Mouse (Mus musculus) megakaryocyte, adult 5-6 weeks (primary cell): Measurements from ENCODE around the gene Klhl3. TPM values are rescaled to one million over a fixed set of nuclear protein-coding genes. Genes with fewer than 3 reads are reported as not detected.

ENCODE experiments used
- ATAC-seq: 2 replicates; pipeline ENCODE4 v1.8.0; 2016; ENCODE audit warnings: mild to moderate bottlenecking, inconsistent platforms; ENCODE audit not compliant: poor library complexity, severe bottlenecking
- total RNA-seq, 2 experiments: library from RNA; stranded (forward) in 1 of 2; stranded (reverse) in 1 of 2; fragments of 153-499, 151-499 nt in 1 of 2; fragments of 221-1000, 200-1000 nt in 1 of 2; gene quantifications; 2 replicates each; pipeline versions ENCODE4 v1.2.3 to v1.2.4; 2015 to 2017

The Klhl3 gene
- total RNA-seq, 2 experiments from 2014 or later, result 0.09 to 0.11 TPM

DNA sequence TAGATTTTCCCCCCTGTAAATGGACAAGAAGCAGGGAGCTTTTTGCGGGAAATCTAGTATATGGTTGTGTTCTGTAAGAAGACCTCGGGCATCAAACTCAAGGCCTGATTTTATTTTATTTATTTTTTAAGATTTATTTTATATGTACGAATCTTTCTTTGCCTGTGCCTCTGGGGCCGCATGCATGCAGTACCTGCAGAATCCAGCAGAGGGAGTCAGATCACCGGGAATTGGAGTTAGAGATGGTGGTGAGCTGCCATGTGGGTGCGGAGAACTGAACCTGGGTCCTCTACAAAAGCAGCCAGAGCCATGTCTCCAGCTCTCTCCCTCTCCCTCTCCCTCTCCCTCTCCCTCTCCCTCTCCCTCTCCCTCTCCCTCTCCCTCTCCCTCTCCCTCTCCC lies 135.7 kb downstream of the Klhl3 start:
- ATAC-seq, result no peak

DNA sequence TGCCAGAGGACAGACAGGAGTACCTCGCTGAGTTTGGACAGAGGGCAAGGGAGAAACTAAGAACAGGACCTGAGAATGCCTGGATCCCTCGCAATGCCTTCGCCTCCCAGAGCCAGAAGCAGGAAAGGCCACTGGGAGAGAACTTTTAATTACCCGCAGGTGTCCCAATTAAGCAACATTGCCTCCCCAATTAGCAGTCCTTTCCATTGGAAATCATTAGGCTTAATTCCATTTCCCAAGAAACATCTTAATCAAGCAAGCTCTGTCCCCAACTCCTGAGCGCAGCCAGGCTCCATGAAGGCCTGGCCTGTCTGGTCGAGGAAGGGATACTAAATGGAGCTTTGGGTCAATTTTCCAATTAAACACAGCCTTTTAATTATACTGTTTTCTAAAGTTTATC lies 147.7 kb downstream of the Klhl3 start:
- no peak for ATAC-seq

DNA sequence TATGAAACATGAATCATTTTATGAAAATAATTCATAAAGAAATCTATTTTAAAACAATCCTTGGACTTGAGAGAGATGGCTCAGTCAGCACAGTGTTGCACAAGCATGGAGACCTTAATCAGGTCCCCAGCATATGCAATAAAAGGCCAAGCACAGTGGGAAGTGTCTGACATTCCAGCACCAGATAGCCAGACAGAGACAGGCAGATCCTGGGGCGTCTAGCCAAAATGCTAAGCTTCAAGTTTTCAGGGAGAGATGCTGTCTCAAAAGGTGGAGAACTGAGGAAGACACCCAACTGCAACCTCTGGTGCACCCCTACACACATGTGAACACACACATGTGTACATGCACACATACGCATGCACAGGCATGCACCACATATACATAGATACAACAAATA lies 153.1 kb downstream of the Klhl3 start:
- no peak for ATAC-seq

DNA sequence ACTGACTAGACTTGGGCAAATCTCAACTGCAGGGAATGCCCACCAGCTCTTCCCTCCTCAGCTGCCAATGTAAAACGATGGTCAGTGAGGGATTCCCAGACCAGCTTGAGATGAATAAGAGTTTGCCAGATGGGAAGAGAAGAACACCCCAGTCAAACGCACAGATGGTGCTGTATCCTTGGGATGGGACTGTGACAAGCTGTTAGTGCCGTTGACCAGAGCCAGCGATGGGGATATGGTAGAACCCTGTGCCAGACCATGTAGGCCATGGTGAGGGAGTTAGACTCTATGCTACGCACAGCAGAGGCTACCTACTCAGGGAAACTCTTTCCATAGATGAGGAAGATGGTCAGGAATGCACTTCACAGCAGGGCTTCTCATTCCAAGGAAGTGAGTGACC lies 153.6 kb downstream of the Klhl3 start:
- ATAC-seq, result no peak

Other genes with a start within 250 kb of the Klhl3 start
- gene Spock1, start 205.3 kb downstream of the Klhl3 start, total RNA-seq (2015), result not detected in 2 replicates
- not detected in 2 replicates for gene Spock1, start 205.3 kb downstream of the Klhl3 start, total RNA-seq (2017)
- gene Hnrnpa0, start 15.0 kb upstream of the Klhl3 start, total RNA-seq (2015), result 68.3 and 78.2 TPM in 2 replicates
- gene Hnrnpa0, start 15.0 kb upstream of the Klhl3 start, total RNA-seq (2017), result 44.4 and 46.5 TPM in 2 replicates
- gene Idnk, start 44.1 kb upstream of the Klhl3 start, total RNA-seq (2015), result 52.9 and 53.8 TPM in 2 replicates
- gene Idnk, start 44.1 kb upstream of the Klhl3 start, total RNA-seq (2017), result 36.7 and 38.7 TPM in 2 replicates
- 48.1 and 49.5 TPM in 2 replicates for gene Ubqln1, start 102.1 kb upstream of the Klhl3 start, total RNA-seq (2015)
- 55.3 and 61.5 TPM in 2 replicates for gene Ubqln1, start 102.1 kb upstream of the Klhl3 start, total RNA-seq (2017)
- gene Gkap1, start 162.1 kb upstream of the Klhl3 start, total RNA-seq (2015), result 8.9 and 16.6 TPM in 2 replicates
- 7.9 and 10.0 TPM in 2 replicates for gene Gkap1, start 162.1 kb upstream of the Klhl3 start, total RNA-seq (2017)
- gene Kif27, start 245.5 kb upstream of the Klhl3 start, total RNA-seq (2015), result not detected in 2 replicates
- gene Kif27, start 245.5 kb upstream of the Klhl3 start, total RNA-seq (2017), result not detected in 2 replicates